Mouse (Mus musculus) hindbrain, postnatal 0 days (tissue): Measurements from ENCODE around the gene Prkag3. TPM values are rescaled to one million over a fixed set of nuclear protein-coding genes. Genes with fewer than 3 reads are reported as not detected.

Experiments
- ATAC-seq: fragments of 200-750 bp; cut with Nextera tagmentation; 2 replicates; pipeline ENCODE4 v1.8.0; 2017; ENCODE audit warnings: mild to moderate bottlenecking, moderate TSS enrichment, moderate library complexity
- DNase-seq: peaks from one replicate; pipeline ENCODE4 v3.0.0-alpha.2; 2015; ENCODE audit warnings: low spot score
- H3K27ac ChIP-seq: fragments of 300-500 bp; sonication (generic); 2 replicates; pipeline ENCODE4 v1.5.1; 2014; ENCODE audit warnings: mild to moderate bottlenecking
- H3K27me3 ChIP-seq: fragments of 300-500 bp; sonication (generic); 2 replicates; pipeline ENCODE4 v1.6.1; 2014; ENCODE audit warnings: low read length, mixed read lengths; ENCODE audit not compliant: insufficient read depth
- H3K36me3 ChIP-seq: fragments of 300-500 bp; sonication (generic); 2 replicates; pipeline ENCODE4 v1.6.1; 2014; ENCODE audit warnings: low read length, mixed read lengths; ENCODE audit not compliant: insufficient read depth
- H3K4me1 ChIP-seq: fragments of 300-500 bp; sonication (generic); 2 replicates; pipeline ENCODE4 v1.6.1; 2014; ENCODE audit warnings: antibody characterized with exemption, low read length, mixed read lengths; ENCODE audit not compliant: insufficient read depth
- H3K4me2 ChIP-seq: fragments of 300-500 bp; sonication (generic); 2 replicates; pipeline ENCODE4 v1.6.1; 2014; ENCODE audit warnings: low read depth, mild to moderate bottlenecking, low read length, moderate library complexity, mixed read lengths
- H3K4me3 ChIP-seq: fragments of 300-500 bp; sonication (generic); 2 replicates; pipeline ENCODE4 v1.5.1; 2014; ENCODE audit warnings: low read length
- H3K9ac ChIP-seq: fragments of 300-500 bp; sonication (generic); replicated peaks from 2 replicates; pipeline ENCODE4 v1.6.1; 2014; ENCODE audit warnings: mild to moderate bottlenecking, low read length, moderate library complexity, mixed read lengths
- H3K9me3 ChIP-seq: fragments of 300-500 bp; sonication (generic); 2 replicates; pipeline ENCODE4 v1.6.1; 2016; ENCODE audit warnings: low read length, mixed read lengths
- CTCF ChIP-seq: IDR thresholded peaks from 2 replicates; pipeline ENCODE4 v1.5.1; 2016; ENCODE audit warnings: antibody characterized with exemption, control low read depth, low read depth
- whole genome bisulfite sequencing: fragments of 180-500 bp; shearing (Covaris S2); extraction: QIAGEN DNeasy Blood & Tissue Kit; methylation state at CpG from one replicate; pipeline ENCODE4 v1.1.7; 2014; 5-methylcytosine and 5-hydroxymethylcytosine counted together
- polyA plus RNA-seq: library from polyadenylated mRNA; unstranded; fragments of >200 nt; fragmentation: Nextera tagmentation; extraction: Ambion mirVana; gene quantifications from 2 replicates; pipeline ENCODE4 v1.2.1, GENCODE M21; 2015
- total RNA-seq: library from RNA; depleted of rRNA; stranded (reverse); fragments of >200 nt; gene quantifications from 2 replicates; pipeline ENCODE4 v1.2.3, GENCODE M21; 2014

The Prkag3 gene
- total and polyA plus RNA-seq, 2 experiments from 2014 or later = not detected

- 0 out of 2 replicates have a peak, but pooled peaks cover 8% of the 10 kb centered on the region for H3K4me1 ChIP-seq
- no peaks in the 10 kb centered on the region for H3K36me3 ChIP-seq
- no peaks in the 10 kb centered on the region for H3K27me3 ChIP-seq
- H3K9me3 ChIP-seq = no peaks in the 10 kb centered on the region
- DNase-seq (no peak), ATAC-seq (no peak)
- no peak overlapping the region for H3K4me3 ChIP-seq
- no peak overlapping the region for H3K4me2 ChIP-seq
- no peak overlapping the region for H3K27ac ChIP-seq
- 62% methylated on average over 4 of the region's 4 CpGs for WGBS
- no peak for TF ChIP-seq CTCF
- no peak overlapping the region for H3K9ac ChIP-seq
Measured at GRCm38 (mm10) chr1:74712046-74712445, 37.0 kb downstream of the Prkag3 start.

- ATAC-seq (no peak), DNase-seq (no peak)
- Histone ChIP-seq H3K4me2 (no peak overlapping the region), H3K27ac (no peak overlapping the region), H3K27me3 (no peaks in the 10 kb centered on the region), H3K4me3 (no peak overlapping the region), H3K9ac (no peak overlapping the region), H3K36me3 (no peaks in the 10 kb centered on the region), H3K9me3 (no peaks in the 10 kb centered on the region), H3K4me1 (0 out of 2 replicates have a peak, but pooled peaks cover 8% of the 10 kb centered on the region)
- TF ChIP-seq CTCF = no peak
- WGBS = 36% methylated on average over 6 of the region's 6 CpGs
Measured at GRCm38 (mm10) chr1:74709566-74709965, 39.5 kb downstream of the Prkag3 start.

- no peaks in the 10 kb centered on the region for H3K4me1 ChIP-seq
- H3K9ac ChIP-seq = no peak overlapping the region
- H3K27me3 ChIP-seq = no peaks in the 10 kb centered on the region
- H3K9me3 ChIP-seq = no peaks in the 10 kb centered on the region
- no peak for DNase-seq
- no peak for ATAC-seq
- WGBS = 87% methylated on average over 5 of the region's 5 CpGs
- no peaks in the 10 kb centered on the region for H3K36me3 ChIP-seq
- H3K4me2 ChIP-seq = no peak overlapping the region
- H3K27ac ChIP-seq = no peak overlapping the region
- TF ChIP-seq CTCF = no peak
- H3K4me3 ChIP-seq = no peak overlapping the region
Measured at GRCm38 (mm10) chr1:74705016-74705415, 44.0 kb downstream of the Prkag3 start.

- H3K4me3 ChIP-seq = no peak overlapping the region
- H3K27ac ChIP-seq = no peak overlapping the region
- WGBS = 69% methylated on average over 3 of the region's 3 CpGs
- no peaks in the 10 kb centered on the region for H3K36me3 ChIP-seq
- DNase-seq = no peak
- H3K9ac ChIP-seq = no peak overlapping the region
- H3K27me3 ChIP-seq = no peaks in the 10 kb centered on the region
- no peaks in the 10 kb centered on the region for H3K9me3 ChIP-seq
- no peak for ATAC-seq
- H3K4me1 ChIP-seq = no peaks in the 10 kb centered on the region
- no peak for TF ChIP-seq CTCF
- H3K4me2 ChIP-seq = no peak overlapping the region
Measured at GRCm38 (mm10) chr1:74704156-74704555, 44.9 kb downstream of the Prkag3 start.

- H3K4me1 ChIP-seq = no peaks in the 10 kb centered on the region
- ATAC-seq (no peak), DNase-seq (no peak)
- no peak for TF ChIP-seq CTCF
- no peaks in the 10 kb centered on the region for H3K9me3 ChIP-seq
- H3K9ac ChIP-seq = no peak overlapping the region
- 90% methylated on average over 6 of the region's 6 CpGs for WGBS
- H3K4me2 ChIP-seq = no peak overlapping the region
- peaks cover 10% of the 10 kb centered on the region; the same call in 1 of the 2 replicates for H3K36me3 ChIP-seq
- no peak overlapping the region for H3K27ac ChIP-seq
- H3K27me3 ChIP-seq = no peaks in the 10 kb centered on the region
- no peak overlapping the region for H3K4me3 ChIP-seq
Measured at GRCm38 (mm10) chr1:74702142-74702553, 46.9 kb downstream of the Prkag3 start.

- Histone ChIP-seq H3K4me2 (no peak overlapping the region), H3K36me3 (peaks cover 27% of the 10 kb centered on the region), H3K4me1 (no peaks in the 10 kb centered on the region), H3K9ac (no peak overlapping the region), H3K4me3 (no peak overlapping the region), H3K9me3 (no peaks in the 10 kb centered on the region), H3K27me3 (no peaks in the 10 kb centered on the region), H3K27ac (no peak overlapping the region)
- no peak for TF ChIP-seq CTCF
- 96% methylated on average over 1 of the region's 1 CpGs for WGBS
- DNase-seq = no peak
- no peak for ATAC-seq
Measured at GRCm38 (mm10) chr1:74698791-74699190, 50.2 kb downstream of the Prkag3 start.

- Histone ChIP-seq H3K9ac (no peak overlapping the region), H3K9me3 (no peaks in the 10 kb centered on the region), H3K4me1 (no peaks in the 10 kb centered on the region), H3K27ac (no peak overlapping the region), H3K27me3 (no peaks in the 10 kb centered on the region), H3K4me3 (no peak overlapping the region), H3K36me3 (peaks cover 27% of the 10 kb centered on the region), H3K4me2 (no peak overlapping the region)
- ATAC-seq (no peak), DNase-seq (no peak)
- no peak for TF ChIP-seq CTCF
- 100% methylated on average over 1 of the region's 1 CpGs for WGBS
Measured at GRCm38 (mm10) chr1:74698353-74698752, 50.7 kb downstream of the Prkag3 start.
